Mouse (Mus musculus) forebrain, embryonic 11.5 days (tissue): ENCODE measurements at regions not wholly inside any gene's neighbourhood (a gene's known extent, or its start where the extent isn't known, plus 50 kb on each side); places are given as distances from the start of the nearest gene placed in this dataset.

ENCODE experiments used
- ATAC-seq: fragments of 200-750 bp; cut with Nextera tagmentation; replicated peaks from 2 replicates; pipeline ENCODE4 v1.8.0; 2017; ENCODE audit warnings: moderate TSS enrichment; ENCODE audit not compliant: low FRiP score
- DNase-seq: peaks from one replicate; pipeline ENCODE4 v3.0.0-alpha.2; 2017; ENCODE audit warnings: low spot score
- H3K27ac ChIP-seq: fragments of 300-500 bp; sonication (generic); 2 replicates; pipeline ENCODE4 v1.5.1; 2014; ENCODE audit warnings: low read depth, low read length
- H3K27me3 ChIP-seq: fragments of 300-500 bp; sonication (generic); 2 replicates; pipeline ENCODE4 v1.6.1; 2014; ENCODE audit warnings: mild to moderate bottlenecking, low read length, mixed read lengths; ENCODE audit not compliant: control insufficient read depth, insufficient read depth
- H3K36me3 ChIP-seq: fragments of 300-500 bp; sonication (generic); 2 replicates; pipeline ENCODE4 v1.6.1; 2014; ENCODE audit warnings: mild to moderate bottlenecking, low read length, moderate library complexity, mixed read lengths; ENCODE audit not compliant: control insufficient read depth, insufficient read depth
- H3K4me1 ChIP-seq: fragments of 300-500 bp; sonication (generic); replicated peaks from 2 replicates; pipeline ENCODE4 v1.6.1; 2014; ENCODE audit warnings: low read length, mixed read lengths; ENCODE audit not compliant: control insufficient read depth, insufficient read depth
- H3K4me2 ChIP-seq: fragments of 300-500 bp; sonication (generic); 2 replicates; pipeline ENCODE4 v1.6.1; 2014; ENCODE audit warnings: low read depth, mild to moderate bottlenecking, low read length, moderate library complexity, mixed read lengths; ENCODE audit not compliant: severe bottlenecking
- H3K4me3 ChIP-seq: fragments of 300-500 bp; sonication (generic); 2 replicates; pipeline ENCODE4 v1.5.1; 2014; ENCODE audit warnings: low read depth, low read length
- H3K9ac ChIP-seq: fragments of 300-500 bp; sonication (generic); 2 replicates; pipeline ENCODE4 v1.6.1; 2014; ENCODE audit warnings: low read length
- H3K9me3 ChIP-seq: fragments of 300-500 bp; sonication (generic); 2 replicates; pipeline ENCODE4 v1.6.1; 2016; ENCODE audit warnings: low read length, mixed read lengths; ENCODE audit not compliant: control insufficient read depth
- WGBS: fragments of 180-500 bp; shearing (Covaris S2); extraction: QIAGEN DNeasy Blood & Tissue Kit; methylation state at CpG from one replicate; pipeline ENCODE4 v1.1.7; 2014; 5-methylcytosine and 5-hydroxymethylcytosine counted together

DNA sequence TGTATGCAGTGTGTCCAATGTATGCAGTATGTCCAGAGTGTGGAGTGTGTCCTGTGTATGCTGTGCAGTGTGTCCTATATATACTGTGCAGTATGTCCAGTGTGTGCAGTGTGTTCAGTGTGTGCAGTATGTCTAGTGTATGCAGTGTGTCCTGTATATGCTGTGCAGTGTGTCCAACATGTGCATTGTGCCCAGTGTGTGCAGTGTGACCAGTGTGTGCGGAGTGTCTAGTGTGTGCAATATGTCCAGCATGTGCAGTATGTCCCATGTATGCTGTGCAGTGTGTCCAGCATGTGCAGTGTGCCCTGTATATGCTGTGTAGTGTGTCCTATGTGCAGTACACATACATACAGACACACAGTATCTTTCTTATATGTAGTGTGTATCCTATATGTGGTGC is 121.9 kb downstream of the Psmg1 start:
- no peaks in the 10 kb centered on the region for H3K4me1 ChIP-seq
- H3K36me3 ChIP-seq, result no peaks in the 10 kb centered on the region
- H3K4me3 ChIP-seq, result no peak overlapping the region
- ATAC-seq (no peak), DNase-seq (no peak)
- H3K4me2 ChIP-seq, result no peak overlapping the region
- no peaks in the 10 kb centered on the region for H3K9me3 ChIP-seq
- WGBS, result 92% methylated on average over 1 of the region's 1 CpGs
- H3K27me3 ChIP-seq, result no peaks in the 10 kb centered on the region
- no peak overlapping the region for H3K9ac ChIP-seq
- H3K27ac ChIP-seq, result no peak overlapping the region

DNA sequence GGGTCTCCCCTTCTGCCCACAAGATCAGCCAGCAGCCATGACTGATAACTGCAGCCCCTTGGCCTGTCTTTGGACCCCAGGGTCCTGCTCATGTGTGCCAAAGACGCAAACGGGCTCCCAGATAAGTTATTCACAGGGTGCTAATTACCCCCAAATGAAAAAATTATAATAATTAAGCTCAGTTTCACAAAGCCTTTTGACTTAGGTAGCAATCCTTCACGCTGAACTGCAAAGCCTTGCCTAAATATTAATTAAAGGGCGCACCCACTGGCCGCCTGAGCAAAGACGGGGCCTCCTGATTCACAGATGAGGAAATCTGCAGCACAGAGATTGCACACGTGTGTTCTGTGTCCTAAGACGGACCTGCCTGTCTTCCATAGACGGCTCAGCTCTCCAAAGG is 123.2 kb downstream of the Psmg1 start:
- no peak overlapping the region for H3K27ac ChIP-seq
- no peaks in the 10 kb centered on the region for H3K27me3 ChIP-seq
- no peaks in the 10 kb centered on the region for H3K9me3 ChIP-seq
- no peak overlapping the region for H3K4me3 ChIP-seq
- H3K9ac ChIP-seq, result no peak overlapping the region
- DNase-seq (no peak), ATAC-seq (no peak)
- no peaks in the 10 kb centered on the region for H3K4me1 ChIP-seq
- no peak overlapping the region for H3K4me2 ChIP-seq
- H3K36me3 ChIP-seq, result no peaks in the 10 kb centered on the region
- WGBS, result 83% methylated on average over 9 of the region's 9 CpGs

DNA sequence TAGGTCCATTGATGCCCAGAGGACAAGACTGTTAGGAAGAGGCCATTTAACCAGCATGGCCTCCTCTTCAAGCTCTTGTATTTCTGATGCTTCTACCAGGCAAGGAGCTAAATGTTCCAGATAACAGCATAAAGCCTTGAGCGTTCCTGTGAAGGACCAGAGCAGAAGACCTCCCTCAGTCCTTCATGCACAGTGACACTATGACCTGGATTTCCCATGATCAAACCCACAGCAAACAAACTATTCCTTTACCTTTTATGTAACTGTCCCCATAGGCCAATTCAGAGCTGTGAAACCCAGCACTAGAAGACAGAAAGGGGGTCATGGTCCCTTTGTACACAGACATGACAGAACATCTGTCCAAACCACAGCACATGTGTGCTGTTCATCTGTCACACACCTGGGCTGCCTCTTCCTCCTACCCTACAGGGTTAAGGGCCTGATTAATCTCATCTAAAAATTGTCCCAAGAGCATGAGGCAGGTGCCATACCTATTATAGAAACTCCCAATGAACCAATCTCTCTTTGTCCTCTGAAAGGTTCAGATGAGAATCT is 123.8 kb downstream of the Psmg1 start:
- no peaks in the 10 kb centered on the region for H3K36me3 ChIP-seq
- no peaks in the 10 kb centered on the region for H3K9me3 ChIP-seq
- no peaks in the 10 kb centered on the region for H3K27me3 ChIP-seq
- H3K4me2 ChIP-seq, result no peak overlapping the region
- H3K4me1 ChIP-seq, result no peaks in the 10 kb centered on the region
- H3K9ac ChIP-seq, result no peak overlapping the region
- no peak for ATAC-seq
- no peak for DNase-seq
- no peak overlapping the region for H3K27ac ChIP-seq
- WGBS, result 100% methylated on average over 1 of the region's 1 CpGs
- no peak overlapping the region for H3K4me3 ChIP-seq

DNA sequence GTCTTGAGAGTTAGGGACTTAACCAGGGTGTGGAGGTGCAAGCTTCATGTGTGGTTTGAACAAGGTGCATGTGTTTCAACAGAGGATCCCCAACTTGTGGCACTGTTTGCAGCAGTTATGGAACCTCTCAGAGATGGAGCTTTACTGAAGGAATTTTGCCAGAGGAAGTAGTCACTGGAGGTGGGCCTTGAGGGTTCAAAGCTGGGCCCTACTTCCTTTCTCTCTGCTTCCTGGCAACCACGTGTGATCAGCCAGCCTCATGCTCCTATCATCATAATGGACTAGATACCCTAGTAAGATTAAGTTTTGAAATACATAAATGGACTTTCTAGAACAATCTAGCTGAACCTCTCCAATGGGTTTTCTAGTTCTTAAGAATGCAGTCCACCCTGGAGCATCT is 125.2 kb downstream of the Psmg1 start:
- ATAC-seq, result no peak
- Histone ChIP-seq H3K4me1 (no peaks in the 10 kb centered on the region), H3K9me3 (no peaks in the 10 kb centered on the region), H3K4me3 (no peak overlapping the region), H3K27ac (no peak overlapping the region), H3K4me2 (no peak overlapping the region), H3K9ac (no peak overlapping the region), H3K36me3 (no peaks in the 10 kb centered on the region), H3K27me3 (no peaks in the 10 kb centered on the region)
- 90% methylated on average over 1 of the region's 1 CpGs for WGBS
- DNase-seq, result no peak

DNA sequence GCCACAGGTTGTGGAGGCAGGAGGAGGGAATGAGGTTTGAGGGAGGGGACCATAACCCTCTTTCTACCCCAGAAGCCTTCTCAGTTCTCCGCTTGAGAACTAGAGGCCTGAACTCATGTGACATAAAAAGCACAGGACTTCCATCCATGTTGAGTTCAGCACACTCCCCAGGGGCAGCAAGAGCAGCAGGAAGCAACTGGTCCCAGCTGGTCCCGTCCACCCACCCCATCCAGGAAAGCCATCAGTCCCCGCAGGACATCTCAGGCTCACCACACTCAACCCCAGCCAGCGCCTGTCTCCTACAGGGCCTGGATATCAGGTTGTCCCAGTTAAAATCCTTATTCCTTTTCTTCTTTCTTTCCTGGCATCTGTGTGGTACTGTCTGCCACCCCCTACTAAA is 126.1 kb downstream of the Psmg1 start:
- Histone ChIP-seq H3K27ac (no peak overlapping the region), H3K9me3 (no peaks in the 10 kb centered on the region), H3K4me2 (no peak overlapping the region), H3K36me3 (no peaks in the 10 kb centered on the region), H3K27me3 (no peaks in the 10 kb centered on the region), H3K4me3 (no peak overlapping the region), H3K4me1 (no peaks in the 10 kb centered on the region), H3K9ac (no peak overlapping the region)
- ATAC-seq (no peak), DNase-seq (no peak)
- WGBS, result 86% methylated on average over 4 of the region's 4 CpGs

DNA sequence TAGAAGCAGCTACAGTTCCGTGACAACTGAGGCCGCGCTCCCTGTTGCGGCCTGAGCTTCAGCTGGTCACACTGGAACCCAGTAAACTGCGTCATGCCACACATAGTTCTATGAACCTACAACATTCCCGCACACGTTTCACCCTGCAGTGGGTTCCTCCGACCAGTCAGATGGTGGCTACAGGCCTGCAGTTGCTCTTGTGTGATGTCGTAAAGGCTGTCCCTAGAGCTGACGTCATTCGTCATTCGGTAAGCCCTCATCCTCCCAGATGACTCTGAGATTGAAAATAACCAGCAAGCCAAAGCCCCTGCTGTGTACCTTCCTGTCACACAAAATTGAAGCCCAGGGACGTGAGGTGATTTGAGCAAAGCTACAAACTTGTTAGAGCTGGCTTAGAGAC is 126.7 kb downstream of the Psmg1 start:
- DNase-seq (no peak), ATAC-seq (no peak)
- H3K36me3 ChIP-seq, result no peaks in the 10 kb centered on the region
- no peaks in the 10 kb centered on the region for H3K4me1 ChIP-seq
- WGBS, result 89% methylated on average over 13 of the region's 13 CpGs
- H3K9ac ChIP-seq, result no peak overlapping the region
- no peak overlapping the region for H3K4me2 ChIP-seq
- H3K4me3 ChIP-seq, result no peak overlapping the region
- no peaks in the 10 kb centered on the region for H3K27me3 ChIP-seq
- H3K27ac ChIP-seq, result no peak overlapping the region
- H3K9me3 ChIP-seq, result no peaks in the 10 kb centered on the region

DNA sequence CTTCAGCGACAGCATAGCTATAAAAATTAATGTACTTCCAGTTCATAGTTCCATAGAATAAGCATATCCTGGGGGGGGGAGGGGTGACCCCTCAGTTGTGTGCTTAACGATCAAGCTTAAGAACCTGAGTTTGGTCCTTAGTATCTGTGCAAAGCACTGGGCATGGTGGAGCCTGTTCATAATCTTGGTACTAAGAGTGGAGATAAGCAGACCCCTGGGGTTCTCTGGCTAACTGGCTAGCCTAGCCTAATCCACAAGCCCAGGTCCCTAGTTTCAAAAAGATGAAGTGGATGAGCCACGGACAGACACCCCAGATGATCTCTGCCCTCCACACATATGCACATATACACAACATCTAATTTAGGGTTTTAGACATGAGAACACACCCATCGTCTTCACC is 127.2 kb downstream of the Psmg1 start:
- Histone ChIP-seq H3K27me3 (no peaks in the 10 kb centered on the region), H3K9ac (no peak overlapping the region), H3K4me2 (no peak overlapping the region), H3K9me3 (no peaks in the 10 kb centered on the region), H3K4me1 (no peaks in the 10 kb centered on the region), H3K4me3 (no peak overlapping the region), H3K27ac (no peak overlapping the region), H3K36me3 (no peaks in the 10 kb centered on the region)
- 85% methylated on average over 4 of the region's 4 CpGs for WGBS
- DNase-seq (no peak), ATAC-seq (no peak)

DNA sequence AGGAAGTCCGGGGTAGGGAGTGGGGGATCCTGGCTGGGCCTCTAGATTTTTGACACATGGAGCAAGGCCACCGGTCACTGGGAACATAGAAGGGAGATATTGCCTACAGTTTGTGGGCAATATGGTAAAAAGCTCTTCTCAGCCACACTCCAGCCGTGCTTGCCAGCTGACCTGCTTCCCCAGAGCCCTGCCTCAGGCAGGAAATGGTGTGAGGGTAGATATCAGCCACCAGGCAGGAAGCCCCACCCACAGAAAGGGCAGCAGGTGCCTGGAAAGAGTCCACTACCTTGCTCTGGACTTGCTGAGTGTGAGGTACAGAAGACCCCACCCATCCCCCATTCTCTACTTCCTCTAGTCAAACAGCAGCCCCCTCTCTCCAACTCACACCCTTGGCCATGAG is 128.1 kb downstream of the Psmg1 start:
- Histone ChIP-seq H3K36me3 (no peaks in the 10 kb centered on the region), H3K27ac (no peak overlapping the region), H3K4me2 (no peak overlapping the region), H3K9me3 (no peaks in the 10 kb centered on the region), H3K4me3 (no peak overlapping the region), H3K4me1 (no peaks in the 10 kb centered on the region), H3K9ac (no peak overlapping the region), H3K27me3 (no peaks in the 10 kb centered on the region)
- DNase-seq (no peak), ATAC-seq (no peak)
- WGBS, result 83% methylated on average over 3 of the region's 3 CpGs

DNA sequence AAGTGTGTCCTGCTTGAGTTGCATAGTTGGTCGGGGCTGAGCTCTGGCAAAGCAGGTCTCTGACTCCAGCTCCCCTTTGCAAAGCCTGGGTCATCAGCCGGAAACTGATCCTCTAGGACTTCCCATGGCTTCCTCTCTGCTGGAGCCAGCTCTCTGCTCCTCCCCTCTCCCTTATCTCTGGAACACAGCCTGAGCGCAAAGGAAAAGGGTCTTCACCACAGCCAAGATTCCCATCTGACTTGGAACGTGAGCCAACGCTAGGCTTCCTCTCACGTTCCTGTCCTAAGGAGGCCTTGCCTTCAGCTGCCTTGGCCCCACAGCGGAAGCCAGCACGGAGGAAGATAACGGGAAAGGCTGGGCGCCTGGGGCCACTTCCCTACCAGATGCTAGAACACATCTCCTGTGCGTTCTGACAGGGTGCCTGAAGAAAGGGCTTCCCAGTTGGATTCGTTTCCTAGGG is 129.5 kb downstream of the Psmg1 start:
- Histone ChIP-seq H3K4me2 (no peak overlapping the region), H3K36me3 (no peaks in the 10 kb centered on the region), H3K4me1 (no peaks in the 10 kb centered on the region), H3K4me3 (no peak overlapping the region), H3K9me3 (no peaks in the 10 kb centered on the region), H3K27me3 (no peaks in the 10 kb centered on the region), H3K27ac (no peak overlapping the region), H3K9ac (no peak overlapping the region)
- 81% methylated on average over 12 of the region's 12 CpGs for WGBS
- ATAC-seq (no peak), DNase-seq (no peak)
